Mouse (Mus musculus) forebrain, embryonic 12.5 days (tissue): ENCODE measurements around the gene D930048N14Rik. TPM values are rescaled to one million over a fixed set of nuclear protein-coding genes. Genes with fewer than 3 reads are reported as not detected.

Experiments
- ATAC-seq: fragments of 200-750 bp; cut with Nextera tagmentation; 2 replicates; pipeline ENCODE4 v1.8.0; 2017; ENCODE audit warnings: moderate TSS enrichment; ENCODE audit not compliant: low FRiP score
- H3K27ac ChIP-seq: fragments of 300-500 bp; sonication (generic); 2 replicates; pipeline ENCODE4 v1.5.1; 2016; ENCODE audit warnings: mild to moderate bottlenecking
- H3K27me3 ChIP-seq: fragments of 300-500 bp; sonication (generic); 2 replicates; pipeline ENCODE4 v1.6.1; 2016; ENCODE audit warnings: mild to moderate bottlenecking
- H3K36me3 ChIP-seq: fragments of 300-500 bp; sonication (generic); replicated peaks from 2 replicates; pipeline ENCODE4 v1.6.1; 2016; ENCODE audit warnings: mild to moderate bottlenecking
- H3K4me1 ChIP-seq: fragments of 300-500 bp; sonication (generic); 2 replicates; pipeline ENCODE4 v1.6.1; 2016
- H3K4me2 ChIP-seq: fragments of 300-500 bp; sonication (generic); 2 replicates; pipeline ENCODE4 v1.6.1; 2016; ENCODE audit warnings: mild to moderate bottlenecking, moderate library complexity
- H3K4me3 ChIP-seq: fragments of 300-500 bp; sonication (generic); replicated peaks from 2 replicates; pipeline ENCODE4 v1.5.1; 2016; ENCODE audit warnings: mild to moderate bottlenecking
- H3K9ac ChIP-seq: fragments of 300-500 bp; sonication (generic); 2 replicates; pipeline ENCODE4 v1.6.1; 2016; ENCODE audit warnings: mild to moderate bottlenecking
- H3K9me3 ChIP-seq: fragments of 300-500 bp; sonication (generic); 2 replicates; pipeline ENCODE4 v1.6.1; 2016
- WGBS: fragments of 180-500 bp; shearing (Covaris S2); methylation state at CpG from one replicate; pipeline ENCODE4 v1.1.7; 2016; 5-methylcytosine and 5-hydroxymethylcytosine counted together
- polyA plus RNA-seq: library from polyadenylated mRNA; unstranded; fragments of >200 nt; fragmentation: Nextera tagmentation; extraction: Ambion mirVana; gene quantifications from 2 replicates; pipeline ENCODE4 v1.2.1, GENCODE M21; 2016

D930048N14Rik gene
- polyA plus RNA-seq, 1 experiment from 2014 or later: 0.66 TPM

- WGBS: 89% methylated on average over 7 of the region's 7 CpGs
Observed at GRCm38 (mm10) chr11:51646245-51646644, 4.5 kb upstream of the D930048N14Rik start.

GRCm38 (mm10) chr11:51646751-51647667, 3.7 kb upstream of the D930048N14Rik start:
- peak overlapping the region; percentile 68 for H3K27ac ChIP-seq
- no peaks in the 10 kb centered on the region for H3K9me3 ChIP-seq
- H3K4me1 ChIP-seq: peaks cover 31% of the 10 kb centered on the region
- no peak overlapping the region for H3K4me2 ChIP-seq
- H3K4me3 ChIP-seq: no peak overlapping the region
- WGBS: 81% methylated on average over 15 of the region's 15 CpGs
- H3K9ac ChIP-seq: no peak overlapping the region
- ATAC-seq: no peak
- peaks cover 30% of the 10 kb centered on the region for H3K27me3 ChIP-seq
- no peaks in the 10 kb centered on the region for H3K36me3 ChIP-seq

More at GRCm38 (mm10) chr11:51646245-51646644, 4.5 kb upstream of the D930048N14Rik start:
- Histone ChIP-seq H3K9me3 (no peaks in the 10 kb centered on the region), H3K9ac (no peak overlapping the region), H3K4me2 (no peak overlapping the region), H3K4me1 (peaks cover 31% of the 10 kb centered on the region), H3K4me3 (no peak overlapping the region), H3K27me3 (peaks cover 27% of the 10 kb centered on the region), H3K36me3 (no peaks in the 10 kb centered on the region), H3K27ac (no peak overlapping the region)
- no peak for ATAC-seq

GRCm38 (mm10) chr11:51648566-51648965, 2.2 kb upstream of the D930048N14Rik start:
- no peak overlapping the region for H3K9ac ChIP-seq
- no peaks in the 10 kb centered on the region for H3K36me3 ChIP-seq
- 0 out of 2 replicates have a peak, but pooled peaks have one; percentile 7 for ATAC-seq
- no peaks in the 10 kb centered on the region for H3K9me3 ChIP-seq
- WGBS: 15% methylated on average over 3 of the region's 3 CpGs
- H3K4me2 ChIP-seq: peak overlapping the region; percentile 85; the same call in 1 of the 2 replicates
- peak overlapping the region; percentile 42; the same call in 1 of the 2 replicates for H3K27ac ChIP-seq
- H3K4me1 ChIP-seq: peaks cover 31% of the 10 kb centered on the region
- no peak overlapping the region; the same call in 1 of the 2 replicates for H3K4me3 ChIP-seq
- peaks cover 34% of the 10 kb centered on the region for H3K27me3 ChIP-seq

GRCm38 (mm10) chr11:51649111-51649888, 1.5 kb upstream of the D930048N14Rik start:
- WGBS: 28% methylated on average over 11 of the region's 11 CpGs
- peak overlapping the region; percentile 85 for H3K4me2 ChIP-seq

GRCm38 (mm10) chr11:51649889-51650199, 910 bp upstream of the D930048N14Rik start:
- Histone ChIP-seq H3K27ac (no peak overlapping the region), H3K4me3 (peak overlapping the region; percentile 55), H3K4me2 (peak overlapping the region; percentile 85), H3K36me3 (no peaks in the 10 kb centered on the region), H3K9ac (peak overlapping the region; percentile 68), H3K4me1 (peaks cover 31% of the 10 kb centered on the region), H3K9me3 (no peaks in the 10 kb centered on the region), H3K27me3 (peaks cover 34% of the 10 kb centered on the region)
- no peak for ATAC-seq
- WGBS: 2% methylated on average over 7 of the region's 7 CpGs

More at GRCm38 (mm10) chr11:51649111-51649888, 1.5 kb upstream of the D930048N14Rik start:
- Histone ChIP-seq H3K4me1 (peaks cover 31% of the 10 kb centered on the region), H3K9ac (peak overlapping the region; percentile 68; the same call in 1 of the 2 replicates), H3K27me3 (peaks cover 34% of the 10 kb centered on the region), H3K27ac (peak overlapping the region; percentile 36; the same call in 1 of the 2 replicates), H3K36me3 (no peaks in the 10 kb centered on the region), H3K9me3 (no peaks in the 10 kb centered on the region), H3K4me3 (peak overlapping the region; percentile 55)
- 0 out of 2 replicates have a peak, but pooled peaks have one; percentile 15 for ATAC-seq

GRCm38 (mm10) chr11:51650261-51650660, 493 bp upstream of the D930048N14Rik start:
- peaks cover 31% of the 10 kb centered on the region for H3K4me1 ChIP-seq
- H3K27ac ChIP-seq: no peak overlapping the region
- H3K27me3 ChIP-seq: peaks cover 34% of the 10 kb centered on the region
- peak overlapping the region; percentile 68 for H3K9ac ChIP-seq
- peak; percentile 18; the same call in 1 of the 2 replicates for ATAC-seq
- H3K36me3 ChIP-seq: no peaks in the 10 kb centered on the region
- peak overlapping the region; percentile 55 for H3K4me3 ChIP-seq
- WGBS: 1% methylated on average over 30 of the region's 30 CpGs
- no peaks in the 10 kb centered on the region for H3K9me3 ChIP-seq
- peak overlapping the region; percentile 85 for H3K4me2 ChIP-seq

- Histone ChIP-seq H3K4me2 (no peak overlapping the region), H3K4me3 (no peak overlapping the region), H3K27me3 (peaks cover 31% of the 10 kb centered on the region), H3K9me3 (no peaks in the 10 kb centered on the region), H3K36me3 (no peaks in the 10 kb centered on the region), H3K9ac (no peak overlapping the region), H3K4me1 (peaks cover 31% of the 10 kb centered on the region), H3K27ac (no peak overlapping the region)
- no peak for ATAC-seq
- 94% methylated on average over 4 of the region's 4 CpGs for WGBS
Observed at GRCm38 (mm10) chr11:51652889-51653418, 2.2 kb downstream of the D930048N14Rik start.

- H3K9ac ChIP-seq: no peak overlapping the region
- no peak overlapping the region for H3K27ac ChIP-seq
Observed at GRCm38 (mm10) chr11:51653736-51654135, 3.0 kb downstream of the D930048N14Rik start.

GRCm38 (mm10) chr11:51654891-51655290, 4.1 kb downstream of the D930048N14Rik start:
- 95% methylated on average over 3 of the region's 3 CpGs for WGBS

More at GRCm38 (mm10) chr11:51653736-51654135, 3.0 kb downstream of the D930048N14Rik start:
- 81% methylated on average over 6 of the region's 6 CpGs for WGBS
- no peak overlapping the region for H3K4me2 ChIP-seq
- H3K4me1 ChIP-seq: peaks cover 24% of the 10 kb centered on the region
- H3K36me3 ChIP-seq: no peaks in the 10 kb centered on the region
- peaks cover 31% of the 10 kb centered on the region for H3K27me3 ChIP-seq
- no peak for ATAC-seq
- no peak overlapping the region for H3K4me3 ChIP-seq
- no peaks in the 10 kb centered on the region for H3K9me3 ChIP-seq

GRCm38 (mm10) chr11:51656798-51657521, 6.2 kb downstream of the D930048N14Rik start:
- Histone ChIP-seq H3K36me3 (no peaks in the 10 kb centered on the region), H3K9me3 (no peaks in the 10 kb centered on the region)

More at GRCm38 (mm10) chr11:51654891-51655290, 4.1 kb downstream of the D930048N14Rik start:
- no peaks in the 10 kb centered on the region for H3K9me3 ChIP-seq
- no peak overlapping the region for H3K9ac ChIP-seq
- no peak for ATAC-seq
- H3K4me2 ChIP-seq: no peak overlapping the region
- H3K36me3 ChIP-seq: no peaks in the 10 kb centered on the region
- no peak overlapping the region for H3K27ac ChIP-seq
- H3K4me1 ChIP-seq: peaks cover 12% of the 10 kb centered on the region
- H3K27me3 ChIP-seq: peaks cover 21% of the 10 kb centered on the region
- H3K4me3 ChIP-seq: no peak overlapping the region

GRCm38 (mm10) chr11:51658291-51658690, 7.5 kb downstream of the D930048N14Rik start:
- no peak overlapping the region for H3K4me3 ChIP-seq
- no peaks in the 10 kb centered on the region for H3K27me3 ChIP-seq
- no peaks in the 10 kb centered on the region for H3K9me3 ChIP-seq
- ATAC-seq: no peak
- H3K4me2 ChIP-seq: no peak overlapping the region
- H3K9ac ChIP-seq: no peak overlapping the region
- no peak overlapping the region for H3K27ac ChIP-seq
- 74% methylated on average over 7 of the region's 7 CpGs for WGBS
- H3K36me3 ChIP-seq: no peaks in the 10 kb centered on the region
- H3K4me1 ChIP-seq: no peaks in the 10 kb centered on the region

More at GRCm38 (mm10) chr11:51656798-51657521, 6.2 kb downstream of the D930048N14Rik start:
- no peaks in the 10 kb centered on the region for H3K4me1 ChIP-seq
- no peak overlapping the region for H3K4me2 ChIP-seq
- peaks cover 4% of the 10 kb centered on the region; the same call in 1 of the 2 replicates for H3K27me3 ChIP-seq
- no peak for ATAC-seq
- H3K4me3 ChIP-seq: no peak overlapping the region
- no peak overlapping the region for H3K9ac ChIP-seq
- H3K27ac ChIP-seq: no peak overlapping the region
- 83% methylated on average over 10 of the region's 10 CpGs for WGBS
